Mouse (Mus musculus) MEL (cell line): Measurements from ENCODE around the gene Krt77. TPM values are rescaled to one million over a fixed set of nuclear protein-coding genes. Genes with fewer than 3 reads are reported as not detected.

Source experiments
- DNase-seq: peaks from one replicate; pipeline ENCODE4 v3.0.0; 2011; ENCODE audit warnings: low read depth, low spot score
- H3K27ac ChIP-seq: 2 replicates; pipeline ENCODE4 v1.5.1; 2012; ENCODE audit warnings: low read depth, mild to moderate bottlenecking, control low read depth, low read length, moderate library complexity; ENCODE audit not compliant: control insufficient read depth
- H3K27me3 ChIP-seq, 2 experiments: fragments of 150-350 bp in 1 of 2; sonication (generic) in 1 of 2; 2 replicates each; pipeline ENCODE4 v1.6.1; 2012; ENCODE audit warnings: low read length in 2 of 2, mild to moderate bottlenecking in 2 of 2, improper control_type of control experiment in 1 of 2, moderate library complexity in 1 of 2; ENCODE audit not compliant: insufficient read depth in 2 of 2, control insufficient read depth in 1 of 2
- H3K36me3 ChIP-seq, 2 experiments: 2 replicates each; pipeline ENCODE4 v1.6.1; 2012 to 2014; ENCODE audit warnings: low read length in 2 of 2, improper control_type of control experiment in 1 of 2, inconsistent platforms in 1 of 2, mild to moderate bottlenecking in 1 of 2; ENCODE audit not compliant: insufficient read depth in 2 of 2, control insufficient read depth in 1 of 2
- H3K4me1 ChIP-seq, 2 experiments: fragments of 150-350 bp in 1 of 2; sonication (generic) in 1 of 2; 2 replicates each; pipeline ENCODE4 v1.6.1; 2012; ENCODE audit warnings: low read length in 2 of 2, improper control_type of control experiment in 1 of 2, mild to moderate bottlenecking in 1 of 2; ENCODE audit not compliant: insufficient read depth in 2 of 2, control insufficient read depth in 1 of 2
- H3K4me3 ChIP-seq, 2 experiments: fragments of 150-350 bp in 1 of 2; sonication (generic) in 1 of 2; 2 replicates each; pipeline ENCODE4 v1.5.1; 2012; ENCODE audit warnings: low read depth in 2 of 2, low read length in 2 of 2, mild to moderate bottlenecking in 2 of 2, moderate library complexity in 2 of 2, control low read depth in 1 of 2, improper control_type of control experiment in 1 of 2; ENCODE audit not compliant: control insufficient read depth in 1 of 2, insufficient read depth in 1 of 2
- H3K79me2 ChIP-seq: 2 replicates; pipeline ENCODE4 v1.6.1; 2012; ENCODE audit warnings: mild to moderate bottlenecking, low read length, moderate library complexity; ENCODE audit not compliant: control insufficient read depth, poor library complexity, insufficient read depth
- H3K9ac ChIP-seq: 2 replicates; pipeline ENCODE4 v1.6.1; 2012; ENCODE audit warnings: low read depth, mild to moderate bottlenecking, control low read depth, low read length, moderate library complexity; ENCODE audit not compliant: control insufficient read depth, poor library complexity, severe bottlenecking
- H3K9me3 ChIP-seq: fragments of 150-350 bp; sonication (generic); replicated peaks from 2 replicates; pipeline ENCODE4 v1.6.1; 2012; ENCODE audit warnings: mild to moderate bottlenecking, low read length, improper control_type of control experiment, moderate library complexity; ENCODE audit not compliant: insufficient read depth
- BHLHE40 ChIP-seq: IDR thresholded peaks from 2 replicates; pipeline ENCODE4 v1.6.1; 2012; ENCODE audit warnings: low read depth, mild to moderate bottlenecking, inconsistent platforms, low read length, improper control_type of control experiment, borderline replicate concordance
- GATA1 ChIP-seq: IDR thresholded peaks from 2 replicates; pipeline ENCODE4 v1.6.1; 2011; ENCODE audit warnings: low read depth, low read length, improper control_type of control experiment
- HCFC1 ChIP-seq: IDR thresholded peaks from 2 replicates; pipeline ENCODE4 v1.6.1; 2012; ENCODE audit warnings: low read depth, mild to moderate bottlenecking, inconsistent platforms, low read length, improper control_type of control experiment, moderate library complexity
- JUND ChIP-seq: IDR thresholded peaks from 2 replicates; pipeline ENCODE4 v1.6.1; 2011; ENCODE audit warnings: low read depth, mild to moderate bottlenecking, improper control_type of control experiment, low read length
- KAT2A ChIP-seq: conservative IDR thresholded peaks from 2 replicates; pipeline ENCODE4 v1.6.1; 2012; ENCODE audit warnings: low read depth, low read length, improper control_type of control experiment, inconsistent platforms
- MAX ChIP-seq: IDR thresholded peaks from 2 replicates; pipeline ENCODE4 v1.6.1; 2011; ENCODE audit warnings: low read length, improper control_type of control experiment
- MAZ ChIP-seq: IDR thresholded peaks from 2 replicates; pipeline ENCODE4 v1.6.1; 2012; ENCODE audit warnings: low read depth, mild to moderate bottlenecking, inconsistent platforms, low read length, improper control_type of control experiment
- MYB ChIP-seq: IDR thresholded peaks from 2 replicates; pipeline ENCODE4 v1.6.1; 2011; ENCODE audit warnings: mild to moderate bottlenecking, low read depth, low read length, improper control_type of control experiment
- MYC ChIP-seq: IDR thresholded peaks from 2 replicates; pipeline ENCODE4 v1.6.1; 2011; ENCODE audit warnings: low read depth, mild to moderate bottlenecking, low read length, improper control_type of control experiment, moderate library complexity
- NELFE ChIP-seq: IDR thresholded peaks from 2 replicates; pipeline ENCODE4 v1.6.1; 2011; ENCODE audit warnings: low read depth, low read length, improper control_type of control experiment
- POLR2A ChIP-seq, 2 experiments: IDR thresholded peaks; 2 replicates each; pipeline ENCODE4 v1.6.1; 2011 to 2012; ENCODE audit warnings: low read length in 2 of 2, mild to moderate bottlenecking in 2 of 2, control low read depth in 1 of 2, improper control_type of control experiment in 1 of 2, low read depth in 1 of 2, moderate library complexity in 1 of 2; ENCODE audit not compliant: control insufficient read depth in 1 of 2, insufficient read depth in 1 of 2, poor library complexity in 1 of 2
- POLR2AphosphoS2 ChIP-seq: IDR thresholded peaks from 2 replicates; pipeline ENCODE4 v1.6.1; 2011; ENCODE audit warnings: low read length, improper control_type of control experiment
- POLR2AphosphoS5 ChIP-seq: IDR thresholded peaks from 2 replicates; pipeline ENCODE4 v1.6.1; 2012; ENCODE audit warnings: low read depth, borderline replicate concordance, mild to moderate bottlenecking, inconsistent platforms, low read length, moderate library complexity, mixed read lengths
- RAD21 ChIP-seq: IDR thresholded peaks from 2 replicates; pipeline ENCODE4 v1.6.1; 2011; ENCODE audit warnings: mild to moderate bottlenecking, low read depth, low read length, improper control_type of control experiment
- SMC3 ChIP-seq: IDR thresholded peaks from 2 replicates; pipeline ENCODE4 v1.6.1; 2011; ENCODE audit warnings: low read depth, low read length, improper control_type of control experiment
- USF1 ChIP-seq: IDR thresholded peaks from 2 replicates; pipeline ENCODE4 v1.6.1; 2014; ENCODE audit warnings: low read depth, mild to moderate bottlenecking, inconsistent platforms, low read length, improper control_type of control experiment, moderate library complexity
- ZC3H11A ChIP-seq: IDR thresholded peaks from 2 replicates; pipeline ENCODE4 v1.6.1; 2012; ENCODE audit warnings: low read depth, mild to moderate bottlenecking, inconsistent platforms, low read length, improper control_type of control experiment
- ZKSCAN1 ChIP-seq: IDR thresholded peaks from 2 replicates; pipeline ENCODE4 v1.6.1; 2012; ENCODE audit warnings: low read depth, mild to moderate bottlenecking, inconsistent platforms, low read length, improper control_type of control experiment, moderate library complexity
- ZMIZ1 ChIP-seq: IDR thresholded peaks from 2 replicates; pipeline ENCODE4 v1.6.1; 2012; ENCODE audit warnings: low read depth, mild to moderate bottlenecking, inconsistent platforms, low read length, improper control_type of control experiment, moderate library complexity
- polyA plus RNA-seq, 2 experiments: library from polyadenylated mRNA; stranded (reverse) in 1 of 2; unstranded in 1 of 2; fragments of >175 nt in 1 of 2; fragments of >200 nt in 1 of 2; gene quantifications; 2 replicates each; pipeline versions ENCODE4 v1.2.1 to v1.2.4; 2012; ENCODE audit warnings: low replicate concordance in 2 of 2, low read depth in 1 of 2; ENCODE audit not compliant: insufficient read length in 2 of 2, insufficient read depth in 1 of 2, missing spikeins in 1 of 2
- total RNA-seq: library from RNA; depleted of rRNA; stranded (reverse); fragments of 300-350 nt; gene quantifications from 2 replicates; pipeline ENCODE4 v1.2.3, GENCODE M21; 2012

Gene Krt77
- total and polyA plus RNA-seq, 3 experiments = not detected

DNA sequence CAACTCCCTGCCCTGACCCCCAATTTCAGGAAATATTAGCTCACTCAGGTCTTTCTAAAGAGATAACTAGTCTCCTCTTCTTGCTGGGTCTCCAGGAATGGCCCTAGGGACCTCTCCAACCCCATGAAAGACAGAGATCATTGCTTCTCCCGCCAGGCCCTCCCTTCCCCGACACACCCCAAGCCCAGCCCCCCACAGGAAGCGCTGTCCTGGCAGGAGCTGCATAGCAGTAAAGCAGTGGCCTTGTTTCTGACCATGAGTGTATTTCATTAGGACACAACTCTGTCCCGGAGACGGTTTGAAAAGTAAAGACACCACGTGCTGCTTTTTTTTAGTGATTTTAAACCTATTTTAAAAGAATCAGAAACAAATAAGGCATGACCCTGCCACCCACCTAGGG lies 36.4 kb downstream of the Krt77 start:
- no peaks in the 10 kb centered on the region for H3K9me3 ChIP-seq
- H3K79me2 ChIP-seq = no peaks in the 10 kb centered on the region
- no peak overlapping the region for H3K27ac ChIP-seq
- TF ChIP-seq NELFE (no peak), MYC (no peak), GATA1 (no peak), BHLHE40 (no peak), ZMIZ1 (no peak)
- TF ChIP-seq, all 39 proteins: peak for 0
- Histone ChIP-seq H3K4me3 (no peak overlapping the region), H3K36me3 (no peaks in the 10 kb centered on the region), H3K4me1 (no peaks in the 10 kb centered on the region), H3K27me3 (peaks cover 0 to 6% of the 10 kb centered on the region in 2 experiments; a peak in 3 of 4 replicates), H3K9ac (no peak overlapping the region)
- no peak for DNase-seq

DNA sequence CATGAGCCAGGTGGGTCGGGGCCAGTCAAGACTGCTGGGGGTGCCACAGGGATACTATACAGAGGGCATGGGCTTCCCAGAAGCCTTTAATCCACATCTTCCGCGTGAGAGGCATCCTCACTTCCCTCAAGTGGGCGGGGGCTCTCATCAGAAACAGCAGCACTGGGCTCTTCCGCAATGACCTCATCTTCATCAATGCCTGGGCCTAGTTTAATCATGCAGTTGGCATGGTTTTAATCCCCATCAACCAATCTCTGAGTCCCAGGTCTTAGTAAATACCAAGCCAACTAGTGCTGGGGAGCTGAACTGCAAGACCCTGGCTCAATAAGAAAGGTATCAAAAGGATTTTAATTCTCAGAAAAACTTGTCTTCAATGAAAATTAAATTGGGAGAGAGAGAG lies 40.1 kb downstream of the Krt77 start:
- Histone ChIP-seq H3K9me3 (no peaks in the 10 kb centered on the region), H3K36me3 (no peaks in the 10 kb centered on the region), H3K4me3 (no peak overlapping the region), H3K27ac (no peak overlapping the region), H3K9ac (no peak overlapping the region), H3K79me2 (no peaks in the 10 kb centered on the region), H3K27me3 (peaks cover 0 to 6% of the 10 kb centered on the region in 2 experiments; a peak in 2 of 4 replicates), H3K4me1 (no peaks in the 10 kb centered on the region)
- TF ChIP-seq MAX (no peak), USF1 (no peak), KAT2A (no peak), NELFE (no peak), MAZ (no peak), HCFC1 (no peak), MYB (no peak), ZC3H11A (no peak), POLR2A (IDR thresholded peaks at IDR 0.05; ENCODE audit: control insufficient read depth in 1 of 2, insufficient read depth in 1 of 2, low read depth in 1 of 2, low read length in 2 of 2, poor library complexity in 1 of 2) (no peak), POLR2AphosphoS2 (no peak), POLR2AphosphoS5 (no peak), ZKSCAN1 (no peak), JUND (no peak), SMC3 (no peak), RAD21 (no peak)
- no peak for DNase-seq
